Mouse (Mus musculus) hindbrain, embryonic 16.5 days (tissue): Measurements from ENCODE around the gene Pdzph1. TPM values are rescaled to one million over a fixed set of nuclear protein-coding genes. Genes with fewer than 3 reads are reported as not detected.
A peak's percentile ranks its signal among the peaks of the same experiment; 100 is the strongest.

Experiments
- ATAC-seq: fragments of 200-750 bp; cut with Nextera tagmentation; 2 replicates; pipeline ENCODE4 v1.8.0; 2017; ENCODE audit warnings: moderate TSS enrichment, moderate library complexity
- H3K27ac ChIP-seq: fragments of 300-500 bp; sonication (generic); 2 replicates; pipeline ENCODE4 v1.5.1; 2014; ENCODE audit warnings: low read depth, mild to moderate bottlenecking, control low read depth, low read length, moderate library complexity
- H3K27me3 ChIP-seq: fragments of 300-500 bp; sonication (generic); replicated peaks from 2 replicates; pipeline ENCODE4 v1.6.1; 2014; ENCODE audit warnings: low read length; ENCODE audit not compliant: control insufficient read depth, insufficient read depth
- H3K36me3 ChIP-seq: fragments of 300-500 bp; sonication (generic); 2 replicates; pipeline ENCODE4 v1.6.1; 2014; ENCODE audit warnings: mild to moderate bottlenecking, low read length, moderate library complexity, mixed read lengths; ENCODE audit not compliant: control insufficient read depth, insufficient read depth
- H3K4me1 ChIP-seq: fragments of 300-500 bp; sonication (generic); 2 replicates; pipeline ENCODE4 v1.6.1; 2014; ENCODE audit warnings: low read depth, low read length; ENCODE audit not compliant: control insufficient read depth, insufficient read depth
- H3K4me2 ChIP-seq: fragments of 300-500 bp; sonication (generic); 2 replicates; pipeline ENCODE4 v1.6.1; 2014; ENCODE audit warnings: mild to moderate bottlenecking, low read length, control low read depth, moderate library complexity
- H3K4me3 ChIP-seq: fragments of 300-500 bp; sonication (generic); 2 replicates; pipeline ENCODE4 v1.5.1; 2014; ENCODE audit warnings: mild to moderate bottlenecking, low read length, control low read depth, moderate library complexity
- H3K9ac ChIP-seq: fragments of 300-500 bp; sonication (generic); 2 replicates; pipeline ENCODE4 v1.6.1; 2014; ENCODE audit warnings: low read depth, mild to moderate bottlenecking, control low read depth, low read length, moderate library complexity
- H3K9me3 ChIP-seq: fragments of 300-500 bp; sonication (generic); 2 replicates; pipeline ENCODE4 v1.6.1; 2014; ENCODE audit warnings: mild to moderate bottlenecking, low read length, moderate library complexity; ENCODE audit not compliant: control insufficient read depth
- WGBS: fragments of 180-500 bp; shearing (Covaris S2); extraction: QIAGEN DNeasy Blood & Tissue Kit; methylation state at CpG from one replicate; pipeline ENCODE4 v1.1.7; 2014; 5-methylcytosine and 5-hydroxymethylcytosine counted together
- polyA plus RNA-seq: library from polyadenylated mRNA; unstranded; fragments of >200 nt; fragmentation: Nextera tagmentation; extraction: Ambion mirVana; gene quantifications from 2 replicates; pipeline ENCODE4 v1.2.1, GENCODE M21; 2015

Gene Pdzph1
- polyA plus RNA-seq, 1 experiment from 2014 or later, result 2.4 TPM

- H3K4me2 ChIP-seq, result no peak overlapping the region
- H3K9me3 ChIP-seq, result no peaks in the 10 kb centered on the region
- no peaks in the 10 kb centered on the region for H3K36me3 ChIP-seq
- ATAC-seq, result no peak
- H3K9ac ChIP-seq, result no peak overlapping the region
- no peaks in the 10 kb centered on the region for H3K27me3 ChIP-seq
- 45% methylated on average over 2 of the region's 2 CpGs for WGBS
- no peaks in the 10 kb centered on the region for H3K4me1 ChIP-seq
- no peak overlapping the region for H3K27ac ChIP-seq
- H3K4me3 ChIP-seq, result no peak overlapping the region
These were observed 85.2 kb downstream of the Pdzph1 start for GRCm38 (mm10) chr17:58906001-58906400.

GRCm38 (mm10) chr17:58891488-58892210 lies 99.5 kb downstream of the Pdzph1 start:
- no peaks in the 10 kb centered on the region for H3K27me3 ChIP-seq
- H3K27ac ChIP-seq, result no peak overlapping the region; the same call in 1 of the 2 replicates
- H3K9me3 ChIP-seq, result no peaks in the 10 kb centered on the region
- H3K36me3 ChIP-seq, result no peaks in the 10 kb centered on the region
- peak; percentile 70 for ATAC-seq
- no peak overlapping the region for H3K4me3 ChIP-seq
- H3K4me1 ChIP-seq, result no peaks in the 10 kb centered on the region
- H3K4me2 ChIP-seq, result no peak overlapping the region
- no peak overlapping the region for H3K9ac ChIP-seq
- 23% methylated on average over 4 of the region's 4 CpGs for WGBS

GRCm38 (mm10) chr17:58889905-58890645 lies 101.1 kb downstream of the Pdzph1 start:
- H3K4me3 ChIP-seq, result no peak overlapping the region
- no peaks in the 10 kb centered on the region for H3K27me3 ChIP-seq
- no peaks in the 10 kb centered on the region for H3K9me3 ChIP-seq
- no peak overlapping the region for H3K27ac ChIP-seq
- H3K4me1 ChIP-seq, result no peaks in the 10 kb centered on the region
- no peaks in the 10 kb centered on the region for H3K36me3 ChIP-seq
- ATAC-seq, result peak; percentile 40; the same call in 1 of the 2 replicates
- no peak overlapping the region for H3K4me2 ChIP-seq
- no peak overlapping the region for H3K9ac ChIP-seq
- WGBS, result 28% methylated on average over 4 of the region's 4 CpGs

DNA sequence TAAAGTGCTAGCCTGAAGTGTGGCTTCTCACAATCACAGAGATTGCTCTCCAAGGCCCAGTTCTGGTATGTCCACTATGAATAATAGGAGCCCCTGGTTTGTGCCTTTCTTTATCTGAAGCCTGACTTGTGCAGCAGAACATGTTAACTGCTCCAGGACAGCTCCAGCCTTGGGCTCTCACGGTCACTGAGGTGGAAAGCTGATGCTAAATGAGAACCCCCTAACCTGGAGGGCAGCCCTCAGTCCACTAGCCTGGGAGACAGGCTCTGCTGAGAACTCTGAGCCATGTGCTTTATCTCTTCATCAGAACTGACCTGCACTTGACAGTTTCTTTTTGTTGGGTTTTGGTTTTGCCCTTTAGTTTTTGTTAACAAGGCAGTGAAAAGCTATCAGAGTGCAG lies 106.8 kb downstream of the Pdzph1 start:
- Histone ChIP-seq H3K4me3 (no peak overlapping the region), H3K27ac (no peak overlapping the region), H3K4me1 (no peaks in the 10 kb centered on the region), H3K4me2 (no peak overlapping the region), H3K9me3 (no peaks in the 10 kb centered on the region), H3K36me3 (no peaks in the 10 kb centered on the region), H3K27me3 (no peaks in the 10 kb centered on the region), H3K9ac (no peak overlapping the region)
- 48% methylated on average over 1 of the region's 1 CpGs for WGBS
- ATAC-seq, result no peak

DNA sequence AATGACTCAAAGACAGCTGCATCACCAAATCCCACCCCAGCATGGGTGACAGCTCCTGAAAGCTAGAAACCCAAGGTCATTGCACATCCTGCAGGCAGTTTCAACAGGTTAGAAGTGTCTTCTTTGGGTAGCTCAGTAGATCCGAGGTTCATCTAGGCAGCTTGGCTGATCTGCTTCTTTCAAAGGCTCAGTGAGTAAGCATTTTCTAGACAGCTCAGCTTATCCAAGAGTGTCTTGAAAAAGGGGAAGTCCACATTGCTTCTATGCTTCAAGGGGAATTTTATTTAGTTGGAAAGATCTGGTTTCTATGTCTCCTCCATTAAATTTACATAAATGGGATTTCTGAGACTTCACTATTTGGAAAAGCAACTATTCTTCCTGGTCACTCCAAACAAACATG lies 117.8 kb downstream of the Pdzph1 start:
- Histone ChIP-seq H3K27ac (no peak overlapping the region), H3K4me3 (no peak overlapping the region), H3K27me3 (no peaks in the 10 kb centered on the region), H3K9me3 (no peaks in the 10 kb centered on the region), H3K36me3 (no peaks in the 10 kb centered on the region), H3K9ac (no peak overlapping the region), H3K4me1 (no peaks in the 10 kb centered on the region), H3K4me2 (no peak overlapping the region)
- no peak for ATAC-seq
- WGBS, result 71% methylated on average over 1 of the region's 1 CpGs

- Histone ChIP-seq H3K27me3 (no peaks in the 10 kb centered on the region), H3K4me3 (no peak overlapping the region), H3K4me1 (no peaks in the 10 kb centered on the region), H3K36me3 (no peaks in the 10 kb centered on the region), H3K4me2 (no peak overlapping the region), H3K9me3 (no peaks in the 10 kb centered on the region), H3K27ac (no peak overlapping the region), H3K9ac (no peak overlapping the region)
- ATAC-seq, result peak; percentile 84
These were observed 120.4 kb downstream of the Pdzph1 start for GRCm38 (mm10) chr17:58870795-58871194.

Other genes with a start within 250 kb of the Pdzph1 start
- gene Nudt12, start 22.0 kb upstream of the Pdzph1 start, polyA plus RNA-seq, result 5.9 and 6.0 TPM in 2 replicates